Mouse (Mus musculus) cerebellum, adult 11-12 months (tissue): Measurements from ENCODE around the gene Tle3.

Experiments
- DNase-seq: peaks from one replicate; pipeline ENCODE4 v3.0.0; 2022

Gene Tle3

GRCm38 (mm10) chr9:61360163-61360562 is 12.0 kb upstream of the Tle3 start:
- DNase-seq: no peak

GRCm38 (mm10) chr9:61360727-61361631 is 11.2 kb upstream of the Tle3 start:
- no peak for DNase-seq

GRCm38 (mm10) chr9:61363194-61363593 is 9.0 kb upstream of the Tle3 start:
- no peak for DNase-seq

- DNase-seq: no peak
Measured at GRCm38 (mm10) chr9:61366108-61366507, 6.1 kb upstream of the Tle3 start.

- no peak for DNase-seq
Measured at GRCm38 (mm10) chr9:61367156-61367555, 5.0 kb upstream of the Tle3 start.

GRCm38 (mm10) chr9:61367857-61368566 is 4.2 kb upstream of the Tle3 start:
- peak; percentile 57 for DNase-seq

GRCm38 (mm10) chr9:61368567-61369240 is 3.5 kb upstream of the Tle3 start:
- peak; percentile 66 for DNase-seq

GRCm38 (mm10) chr9:61369316-61370273 is 2.6 kb upstream of the Tle3 start:
- peak; percentile 76 for DNase-seq

- DNase-seq: peak; percentile 100
Measured at GRCm38 (mm10) chr9:61370454-61370888, 1.7 kb upstream of the Tle3 start.

GRCm38 (mm10) chr9:61370889-61371754 is 1.0 kb upstream of the Tle3 start:
- peak; percentile 88 for DNase-seq

- DNase-seq: no peak
Measured at GRCm38 (mm10) chr9:61372510-61372975, 377 bp downstream of the Tle3 start.

- DNase-seq: peak; percentile 68
Measured at GRCm38 (mm10) chr9:61372976-61373633, 939 bp downstream of the Tle3 start.

- DNase-seq: no peak
Measured at GRCm38 (mm10) chr9:61373634-61373941, 1.4 kb downstream of the Tle3 start.

- DNase-seq: peak; percentile 66
Measured at GRCm38 (mm10) chr9:61373942-61374900, 2.1 kb downstream of the Tle3 start.

- peak; percentile 43 for DNase-seq
Measured at GRCm38 (mm10) chr9:61375002-61375401, 2.8 kb downstream of the Tle3 start.

GRCm38 (mm10) chr9:61375802-61376561 is 3.8 kb downstream of the Tle3 start:
- no peak for DNase-seq

GRCm38 (mm10) chr9:61376650-61377049 is 4.5 kb downstream of the Tle3 start:
- DNase-seq: no peak

GRCm38 (mm10) chr9:61377706-61378479 is 5.7 kb downstream of the Tle3 start:
- DNase-seq: no peak
